Mouse (Mus musculus): ENCODE measurements around the gene Fbxw8.

Fbxw8 gene

GRCm38 (mm10) chr5:118154839-118155564 is at the start of gene Fbxw8:
Fbxw8 (minus strand) TSS chr5:118155464.
- peak; percentile 91 for DNase-seq (ENCODE audit: low read depth, low spot score)

DNA sequence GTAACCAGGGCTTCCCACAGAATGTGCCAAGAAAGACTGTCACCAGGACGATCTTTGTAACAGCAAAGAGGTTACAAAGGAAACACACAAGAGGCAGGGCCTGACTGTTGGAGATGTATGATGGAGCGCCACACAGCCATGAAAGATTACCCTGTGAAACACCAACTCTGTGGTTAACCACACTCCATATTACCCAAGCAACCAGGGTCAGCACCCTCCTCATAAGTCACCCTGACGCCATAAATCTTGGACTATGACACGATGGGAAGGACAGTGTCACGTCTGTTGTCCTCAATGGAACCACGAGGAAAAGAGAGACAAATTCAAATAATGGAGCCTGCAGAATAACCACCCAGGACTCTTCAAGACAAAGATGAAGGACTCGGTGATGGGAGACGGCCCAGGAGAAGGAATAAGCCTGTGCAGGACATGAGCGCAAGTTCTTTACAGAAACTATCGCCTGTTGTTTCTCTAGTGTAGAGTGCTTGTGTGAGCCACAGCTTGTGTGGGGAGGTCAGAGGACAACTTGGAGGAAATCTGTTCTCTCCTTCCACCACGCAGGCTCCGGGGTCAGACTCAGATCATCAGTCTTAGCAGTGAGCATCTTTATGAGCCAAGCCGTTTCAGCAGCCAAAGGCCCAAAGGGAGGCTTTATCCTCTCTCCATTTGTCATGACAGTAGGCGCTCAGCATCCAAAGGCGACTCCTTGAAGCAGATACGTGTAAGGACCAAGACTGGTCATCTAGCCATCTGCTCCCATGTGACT is 49.6 kb upstream of the Fbxw8 start:
- no peak for DNase-seq (ENCODE audit: low read depth, low spot score)

GRCm38 (mm10) chr5:118199670-118200069 is 44.4 kb upstream of the Fbxw8 start:
- DNase-seq (ENCODE audit: low read depth, low spot score), result no peak

DNA sequence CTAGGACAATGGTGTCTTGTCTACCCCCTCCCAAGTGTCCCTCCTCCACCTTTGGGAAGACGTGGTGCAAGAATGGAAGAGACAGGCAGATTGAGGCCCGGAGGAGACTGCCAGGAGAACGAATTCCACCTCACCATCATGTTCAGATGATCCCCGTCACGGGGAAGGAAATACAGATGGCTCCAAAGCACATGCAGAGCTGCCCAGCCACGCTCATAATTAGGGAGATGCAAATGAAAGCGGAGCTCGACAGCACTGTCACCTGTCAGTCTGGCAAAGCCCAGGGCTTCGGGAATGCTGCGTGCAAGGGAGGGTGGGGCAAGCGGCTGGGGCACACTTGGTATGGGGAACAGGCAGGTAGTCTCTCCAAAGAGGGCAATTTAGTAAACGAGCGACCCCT is 42.2 kb upstream of the Fbxw8 start:
- DNase-seq (ENCODE audit: low read depth, low spot score), result no peak

GRCm38 (mm10) chr5:118192221-118192620 is 37.0 kb upstream of the Fbxw8 start:
- no peak for DNase-seq (ENCODE audit: low read depth, low spot score)

DNA sequence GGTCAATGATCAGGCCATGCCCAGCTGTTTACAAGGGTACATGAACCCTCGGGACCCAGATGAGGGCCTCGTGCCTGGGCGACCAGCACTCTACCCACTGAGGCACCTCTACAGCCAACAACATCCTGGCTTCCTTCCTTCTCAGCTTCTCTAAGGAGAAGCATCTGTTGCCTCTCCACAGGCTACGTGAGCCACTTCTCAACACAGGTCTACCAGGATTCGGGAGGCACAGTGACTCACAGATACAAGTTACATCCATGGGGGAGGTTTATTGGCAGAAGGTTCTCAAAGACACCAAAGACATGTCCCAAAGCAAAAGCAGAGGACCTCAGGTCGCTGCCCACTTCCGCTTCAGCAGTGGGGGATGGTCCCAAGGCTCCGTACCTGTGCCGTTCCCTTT is 35.2 kb upstream of the Fbxw8 start:
- no peak for DNase-seq (ENCODE audit: low read depth, low spot score)

GRCm38 (mm10) chr5:118188356-118188755 is 33.1 kb upstream of the Fbxw8 start:
- no peak for DNase-seq (ENCODE audit: low read depth, low spot score)

DNA sequence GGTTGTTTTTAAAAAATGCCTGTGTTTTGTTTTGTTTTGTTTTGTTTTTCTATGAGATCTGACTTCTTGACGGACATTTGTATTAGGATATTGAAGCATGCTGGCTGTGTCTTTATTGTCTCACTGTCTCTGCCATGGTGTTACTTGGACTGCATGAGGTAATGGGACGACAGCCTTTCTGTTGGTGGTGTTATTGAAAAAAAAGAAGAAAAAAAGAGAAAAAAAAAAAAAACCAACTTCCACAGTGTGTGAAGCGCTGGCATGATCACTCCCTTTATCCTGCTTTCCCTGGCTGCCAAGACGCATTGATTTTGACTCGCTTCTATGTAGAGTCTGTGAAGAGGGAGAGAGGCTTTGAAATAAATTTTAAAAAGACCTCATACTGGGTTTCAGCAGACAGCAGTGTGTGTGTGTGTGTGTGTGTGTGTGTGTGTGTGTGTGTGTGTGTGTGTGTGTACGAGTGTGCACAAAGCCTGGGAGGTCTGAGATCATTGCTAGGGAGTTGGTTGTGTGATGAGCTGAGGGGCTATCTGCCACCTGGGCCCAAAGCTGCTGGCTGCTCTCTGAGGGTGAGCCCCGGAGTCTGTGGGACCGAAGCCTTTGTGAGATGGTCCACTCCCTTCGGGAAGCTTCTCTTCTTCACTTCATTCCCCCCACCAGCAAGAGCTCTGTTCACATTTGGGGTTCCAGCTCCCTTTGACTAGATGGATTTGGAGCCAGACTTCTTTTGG is 31.8 kb upstream of the Fbxw8 start:
- DNase-seq (ENCODE audit: low read depth, low spot score), result no peak

GRCm38 (mm10) chr5:118177640-118178039 is 22.4 kb upstream of the Fbxw8 start:
- DNase-seq (ENCODE audit: low read depth, low spot score), result no peak

DNA sequence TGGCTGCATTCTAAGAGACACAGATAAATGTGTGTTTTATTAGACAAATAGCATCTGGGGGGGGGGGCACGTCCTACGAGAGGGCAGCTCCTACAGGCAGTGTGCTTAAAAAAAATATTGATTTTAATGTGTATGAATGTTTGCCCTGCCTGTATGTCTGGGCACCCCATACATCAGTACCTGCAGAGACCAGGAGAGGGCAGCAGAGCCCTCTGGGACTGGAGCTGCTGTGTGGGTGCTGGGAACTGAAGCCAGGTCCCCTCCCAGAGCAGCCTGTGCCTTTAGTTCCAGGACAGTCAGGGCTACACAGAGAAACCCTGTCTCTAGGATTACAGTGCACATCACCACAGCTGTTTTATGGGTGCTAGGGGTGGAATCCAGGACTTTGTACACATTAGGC is 19.9 kb upstream of the Fbxw8 start:
- DNase-seq (ENCODE audit: low read depth, low spot score), result no peak

- peak; percentile 78 for DNase-seq (ENCODE audit: low read depth, low spot score)
Observed at GRCm38 (mm10) chr5:118174310-118175009, 19.2 kb upstream of the Fbxw8 start.

- DNase-seq (ENCODE audit: low read depth, low spot score), result no peak
Observed at GRCm38 (mm10) chr5:118172078-118172723, 16.9 kb upstream of the Fbxw8 start.

GRCm38 (mm10) chr5:118171665-118172064 is 16.4 kb upstream of the Fbxw8 start:
- DNase-seq (ENCODE audit: low read depth, low spot score), result no peak

GRCm38 (mm10) chr5:118170888-118171529 is 15.7 kb upstream of the Fbxw8 start:
- DNase-seq (ENCODE audit: low read depth, low spot score), result no peak

- DNase-seq (ENCODE audit: low read depth, low spot score), result no peak
Observed at GRCm38 (mm10) chr5:118169222-118170221, 14.3 kb upstream of the Fbxw8 start.

DNA sequence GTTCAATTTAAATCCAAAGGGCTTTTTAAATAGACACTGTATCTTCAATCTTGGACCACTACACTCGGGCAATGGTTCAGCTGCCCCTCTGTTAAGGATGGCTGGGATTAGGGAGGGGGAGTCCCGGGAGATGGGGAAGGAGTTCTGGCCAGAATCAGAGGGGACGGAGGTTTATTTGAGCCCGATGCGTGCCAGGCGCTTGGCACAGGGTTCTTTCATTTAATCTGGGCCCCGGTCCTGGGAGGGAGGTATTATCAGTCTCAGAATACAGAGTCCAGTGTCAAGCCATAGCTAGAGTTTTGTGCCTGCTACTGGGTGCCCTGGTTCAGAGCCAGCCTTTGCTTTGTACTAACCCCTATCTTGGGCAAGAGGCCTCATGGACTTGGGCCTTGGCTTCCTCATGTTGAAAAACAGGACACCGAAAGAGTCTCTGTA is 12.3 kb upstream of the Fbxw8 start:
- no peak for DNase-seq (ENCODE audit: low read depth, low spot score)

DNA sequence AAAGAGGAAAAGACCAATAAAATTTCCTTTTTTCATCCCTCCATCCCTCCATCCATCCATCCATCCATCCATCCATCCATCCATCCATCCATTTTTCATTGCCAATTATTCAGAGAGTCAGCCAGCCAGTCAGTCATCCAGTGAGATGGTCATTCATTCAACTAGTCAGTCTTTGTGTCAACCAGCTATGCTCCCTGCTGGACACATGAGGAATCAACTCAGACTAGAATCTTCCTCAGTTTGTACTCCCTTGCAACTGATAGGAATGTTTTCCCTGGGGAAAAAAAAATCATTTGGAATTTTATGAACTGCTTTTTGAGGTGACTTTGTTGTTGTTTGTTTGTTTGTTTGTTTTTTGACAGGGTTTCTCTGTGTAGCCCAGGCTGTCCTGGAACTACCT is 10.2 kb upstream of the Fbxw8 start:
- DNase-seq (ENCODE audit: low read depth, low spot score), result no peak

DNA sequence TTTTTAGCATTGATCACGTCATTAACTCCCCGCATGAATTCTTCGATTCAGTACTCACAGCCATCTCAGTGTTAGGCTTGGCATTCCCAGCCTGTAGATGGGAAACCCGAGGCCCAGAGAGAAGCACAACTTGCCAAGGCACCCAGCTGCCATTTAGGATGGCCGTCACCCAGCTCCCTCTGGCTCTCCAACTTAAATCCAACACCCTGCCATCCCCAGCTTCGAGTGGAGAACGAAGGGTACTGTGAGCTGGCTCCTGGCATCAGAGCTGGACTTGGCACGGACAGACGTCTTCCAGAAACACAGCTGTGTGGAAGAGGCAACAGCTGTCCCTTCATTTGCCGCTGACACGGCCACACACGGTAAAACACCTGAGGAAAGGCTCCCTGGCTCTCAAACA is 9.3 kb upstream of the Fbxw8 start, which contains the start of gene Hrk:
Gene Hrk (plus strand): TSS at position 68 of the 400 bp plus-strand sequence.
- no peak for DNase-seq (ENCODE audit: low read depth, low spot score)

DNA sequence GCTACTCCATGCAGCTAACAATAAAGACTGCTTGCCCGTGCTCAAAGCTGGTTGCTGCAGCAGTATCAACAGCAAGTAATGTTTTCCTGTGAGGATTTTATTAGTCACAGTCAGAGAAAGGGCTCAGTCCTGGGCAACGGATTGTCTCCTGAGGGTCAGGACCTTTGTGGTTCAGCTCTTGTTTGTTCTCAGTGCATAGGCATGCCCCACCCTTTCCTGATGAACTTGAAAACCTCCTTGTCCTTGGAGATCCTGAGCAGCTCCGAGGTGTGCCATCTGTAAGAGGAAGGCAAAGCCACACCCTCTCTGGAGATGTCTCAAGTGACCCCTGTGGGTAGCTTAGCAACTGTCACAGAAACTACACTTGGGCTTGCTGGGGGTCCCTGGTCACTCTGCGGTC is 5.4 kb upstream of the Fbxw8 start:
- DNase-seq (ENCODE audit: low read depth, low spot score), result no peak
